Mouse (Mus musculus) monocyte, adult 2 months (primary cell): ENCODE measurements around the gene Capn12.
"Not testable (repeated sequence)": the region's sequence is repeated elsewhere in the genome, so short reads cannot be mapped to it uniquely, and the experiment has no call there.

Source experiments
- DNase-seq, 2 experiments: peaks; one replicate each; pipeline ENCODE4 v3.0.0; 2022; ENCODE audit warnings: low spot score in 2 of 2, low read depth in 1 of 2

Gene Capn12

GRCm38 (mm10) chr7:28877155-28877554 is 4.1 kb upstream of the Capn12 start:
- DNase-seq = no peak

DNA sequence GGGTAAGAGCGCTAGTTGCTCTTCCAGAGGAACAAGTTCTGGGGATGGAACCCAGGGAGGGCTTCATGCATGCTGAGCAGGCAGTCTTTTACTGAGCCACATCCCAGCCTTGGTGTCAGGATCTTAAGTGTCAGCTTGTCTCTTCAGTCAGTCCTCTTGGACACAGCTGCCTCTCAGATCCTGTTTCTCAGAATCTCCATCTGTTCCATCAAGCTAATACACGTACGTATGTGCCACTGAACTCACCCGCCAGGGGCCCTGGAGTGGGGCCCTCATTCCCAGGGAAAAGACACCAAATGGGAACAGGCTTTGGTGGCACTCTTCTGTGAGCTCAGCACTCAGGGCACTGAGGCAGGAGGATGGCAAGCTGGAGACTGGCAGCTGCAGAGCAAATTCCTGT is 3.4 kb upstream of the Capn12 start:
- no peak for DNase-seq

DNA sequence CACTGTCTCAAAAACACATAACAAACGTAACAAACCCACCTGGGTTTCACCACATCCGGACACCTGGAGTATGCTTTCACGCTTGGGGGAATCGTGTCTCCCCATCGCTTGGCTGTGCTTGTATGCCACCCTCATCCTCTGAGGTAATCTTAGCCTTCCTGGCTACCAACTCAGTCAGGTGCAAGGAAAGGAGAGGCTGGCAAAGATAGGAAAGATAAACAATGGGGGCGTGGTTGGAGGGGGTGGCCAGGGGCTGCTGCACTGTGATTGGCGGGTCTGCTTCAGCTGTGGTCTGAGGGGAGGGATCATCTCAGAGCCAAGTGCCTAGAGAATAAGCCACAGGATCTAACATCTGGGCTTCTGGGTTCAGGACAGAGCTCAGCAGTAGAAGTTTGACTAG is 1.6 kb upstream of the Capn12 start:
- no peak for DNase-seq

DNA sequence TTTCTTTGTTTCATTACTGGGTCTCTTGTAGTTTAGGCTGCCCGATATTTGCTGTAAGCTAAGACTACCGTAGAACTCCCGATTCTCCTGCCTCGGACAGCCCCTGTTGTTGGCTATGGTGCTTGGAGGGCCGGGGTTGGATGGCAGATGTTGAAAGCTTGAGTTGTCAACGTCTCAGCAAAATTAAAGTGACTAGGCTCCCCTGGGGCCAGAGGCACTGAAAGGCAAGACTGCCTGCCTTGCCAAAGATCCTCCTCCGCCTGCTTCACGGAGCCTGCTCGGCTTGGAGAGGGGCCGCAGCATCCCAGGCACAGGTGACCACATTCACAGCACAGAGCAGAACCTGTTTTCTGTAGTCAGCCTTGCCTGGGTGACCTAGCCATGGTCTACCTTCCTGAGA is 668 bp upstream of the Capn12 start:
- no peak for DNase-seq

DNA sequence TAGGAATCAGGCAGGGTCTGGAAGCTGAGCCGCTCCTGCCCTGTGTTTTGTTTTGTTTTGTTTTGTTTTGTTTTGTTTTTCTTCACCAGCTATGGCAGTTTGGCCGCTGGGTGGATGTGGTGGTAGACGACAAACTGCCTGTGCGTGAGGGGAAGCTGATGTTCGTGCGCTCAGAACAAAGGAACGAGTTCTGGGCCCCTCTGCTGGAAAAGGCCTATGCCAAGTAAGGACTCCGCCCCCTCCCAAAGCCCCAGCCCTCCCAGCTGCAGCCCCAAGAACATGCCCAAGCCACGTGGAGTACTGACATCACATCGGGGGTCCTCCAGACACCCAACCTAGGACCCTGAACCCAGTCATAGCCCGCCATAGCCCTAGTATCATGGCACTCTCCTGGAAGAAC is 1.8 kb downstream of the Capn12 start:
- no peak for DNase-seq

- not testable (repeated sequence) for DNase-seq
Observed at GRCm38 (mm10) chr7:28883704-28884103, 2.5 kb downstream of the Capn12 start.

- DNase-seq = no peak
Observed at GRCm38 (mm10) chr7:28886486-28886885, 5.3 kb downstream of the Capn12 start.

- DNase-seq = no peak
Observed at GRCm38 (mm10) chr7:28888701-28889161, 7.5 kb downstream of the Capn12 start.

DNA sequence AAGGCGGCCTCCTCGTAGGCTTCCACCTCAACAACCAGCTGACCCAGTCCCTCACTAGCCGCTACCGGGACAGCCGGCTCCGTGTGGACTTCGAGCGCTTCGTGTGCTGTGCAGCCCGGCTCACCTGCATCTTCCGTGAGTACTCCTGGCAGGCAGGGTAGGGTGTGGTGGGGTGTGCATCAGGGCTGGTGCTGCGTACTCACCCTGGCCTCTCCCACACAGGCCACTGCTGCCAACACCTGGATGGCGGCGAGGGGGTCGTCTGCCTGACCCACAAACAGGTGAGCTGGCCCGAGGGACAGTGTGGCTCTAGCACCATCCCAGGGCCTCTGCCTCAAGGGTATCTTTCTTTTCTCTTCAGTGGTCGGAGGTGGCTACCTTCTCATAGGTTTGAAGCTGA is 11.4 kb downstream of the Capn12 start:
- DNase-seq = no peak

GRCm38 (mm10) chr7:28893643-28894265 is 12.5 kb downstream of the Capn12 start:
- no peak for DNase-seq

DNA sequence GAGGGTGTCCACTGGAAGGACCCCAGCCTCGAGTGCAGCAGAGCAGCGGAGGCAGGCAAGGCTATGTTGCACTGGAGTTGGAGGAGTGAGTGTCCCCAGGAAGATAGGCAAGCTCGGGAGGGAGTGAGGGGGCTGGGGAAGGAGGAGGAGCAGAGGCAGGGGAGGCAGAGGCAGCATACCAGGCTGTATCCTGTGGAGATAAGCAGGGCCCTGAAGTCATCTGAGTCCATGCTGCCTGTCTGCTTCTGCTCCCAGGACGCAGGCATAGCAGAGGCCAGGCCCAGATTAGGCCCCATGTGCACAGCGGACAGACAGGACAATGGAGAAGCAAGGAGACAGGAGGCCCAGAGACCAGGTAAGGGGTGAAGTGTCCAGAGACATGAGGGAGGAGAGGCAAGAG is 13.7 kb downstream of the Capn12 start:
- no peak for DNase-seq

- DNase-seq = no peak
Observed at GRCm38 (mm10) chr7:28897661-28898060, 16.4 kb downstream of the Capn12 start.

- no peak for DNase-seq
Observed at GRCm38 (mm10) chr7:28899972-28900371, 18.8 kb downstream of the Capn12 start.

- DNase-seq = no peak
Observed at GRCm38 (mm10) chr7:28901311-28902125, 20.3 kb downstream of the Capn12 start.

DNA sequence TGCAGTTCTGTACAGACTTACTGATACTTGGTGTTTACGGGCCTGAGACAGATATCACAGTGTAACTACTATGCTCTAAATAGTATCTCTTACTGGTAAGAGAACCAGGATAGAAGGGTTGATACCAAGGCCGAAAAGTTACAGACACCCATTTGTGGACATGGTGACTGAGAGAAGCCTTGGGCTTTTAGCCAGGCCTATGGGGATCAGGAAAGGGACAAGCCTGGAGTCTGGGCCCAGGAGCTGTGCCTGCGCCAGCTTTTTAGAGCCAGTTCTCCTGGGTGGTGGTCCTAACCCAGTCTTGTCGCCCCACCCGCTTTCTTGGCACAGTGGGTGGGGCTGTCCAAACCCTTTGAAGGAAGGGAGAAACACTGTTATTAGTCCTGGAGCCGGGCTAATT is 21.0 kb downstream of the Capn12 start:
- no peak for DNase-seq

GRCm38 (mm10) chr7:28902809-28903208 is 21.6 kb downstream of the Capn12 start:
- no peak for DNase-seq

GRCm38 (mm10) chr7:28903778-28904177 is 22.6 kb downstream of the Capn12 start:
- no peak for DNase-seq

- no peak for DNase-seq
Observed at GRCm38 (mm10) chr7:28907195-28907594, 26.0 kb downstream of the Capn12 start.

- DNase-seq = no peak
Observed at GRCm38 (mm10) chr7:28911632-28912031, 30.4 kb downstream of the Capn12 start.

- no peak for DNase-seq
Observed at GRCm38 (mm10) chr7:28913171-28913570, 31.9 kb downstream of the Capn12 start.

- no peak for DNase-seq
Observed at GRCm38 (mm10) chr7:28916491-28916890, 35.3 kb downstream of the Capn12 start.
